Mouse (Mus musculus): ENCODE data around the gene Car15.

GRCm38 (mm10) chr16:17833321-17833680 lies 4.9 kb downstream of the Car15 start:
- TF ChIP-seq POLR2A (IDR thresholded peaks at IDR 0.05; ENCODE audit: control insufficient read depth, low read depth, low read length), result no peak
- no peak for TF ChIP-seq CTCF (IDR thresholded peaks at IDR 0.05; ENCODE audit: control insufficient read depth, insufficient read depth, insufficient replicate concordance, low read depth, low read length)
